8 mouse cellular contexts compared by ENCODE assay signal in the genomic region with DNA sequence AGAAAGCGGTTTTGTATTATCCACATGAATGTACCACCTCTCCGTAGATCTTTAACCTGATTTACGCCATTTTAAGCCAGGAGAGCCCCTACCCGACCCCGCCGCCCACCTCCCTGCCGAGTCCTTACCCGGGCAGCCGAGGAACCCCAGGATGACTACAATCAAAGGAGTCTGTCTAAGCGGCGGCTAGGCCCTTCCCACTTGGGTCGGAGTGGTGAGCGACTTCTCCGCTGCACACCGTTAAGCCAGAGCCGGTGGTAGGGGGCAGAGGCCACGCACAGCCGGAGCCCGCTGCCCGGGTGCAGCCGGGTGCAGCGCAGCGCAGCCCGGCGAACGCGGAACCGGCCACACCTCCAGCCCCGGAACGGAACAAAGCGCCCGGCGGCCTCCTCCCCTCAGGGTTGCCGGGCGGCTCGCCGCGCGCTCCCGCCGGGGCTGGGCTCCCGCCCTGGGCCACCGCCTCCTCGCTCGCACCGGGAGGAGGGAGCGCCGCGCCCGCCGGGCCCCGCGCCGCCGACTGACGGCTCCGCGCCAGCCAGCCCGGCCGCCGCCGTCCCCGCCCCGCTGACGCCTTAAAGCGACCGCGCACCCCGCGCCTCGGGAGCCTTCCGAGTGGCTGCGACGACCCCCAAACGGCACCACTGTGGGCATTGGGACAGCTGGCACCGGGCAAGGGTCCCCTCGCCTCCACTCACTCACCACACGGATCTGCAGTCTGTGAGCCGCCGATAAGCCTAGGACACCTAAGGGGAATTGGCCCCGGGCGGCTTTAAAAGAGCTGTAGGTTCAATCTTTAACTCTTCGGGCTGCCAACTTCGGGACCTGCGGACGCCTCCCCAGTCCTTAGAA. TPM values are rescaled to one million over a fixed set of nuclear protein-coding genes. Genes with fewer than 3 reads are reported as not detected.
A peak's percentile ranks its signal among the peaks of the same experiment; 100 is the strongest.
DNase-seq lines count a peak whose midpoint lies in the region; ATAC-seq and TF ChIP-seq lines count a peak whose summit lies in the region.

No protein-coding gene starts in this region.

- H3K4me3 ChIP-seq in ES-Bruce4 (ENCODE audit: low read depth, low read length), result peak overlapping the region; percentile 69
- H3K4me3 ChIP-seq in forebrain, embryonic 14.5 days (ENCODE audit: low read depth, low read length), result peak overlapping the region; percentile 81
- peak overlapping the region; percentile 70 for H3K4me3 ChIP-seq in lung, embryonic 14.5 days (ENCODE audit: low read depth, low read length)
- H3K4me3 ChIP-seq in olfactory bulb, adult 2 months (ENCODE audit: insufficient read depth, low read depth, low read length), result peak overlapping the region; percentile 78

- peak overlapping the region; percentile 60 for H3K9ac ChIP-seq in ES-Bruce4 (ENCODE audit: low read depth, poor library complexity, severe bottlenecking)
- H3K9ac ChIP-seq in forebrain, embryonic 14.5 days (ENCODE audit: low read length), result peak overlapping the region; percentile 93
- peak overlapping the region; percentile 70 for H3K9ac ChIP-seq in lung, embryonic 14.5 days

- no peak for TF ChIP-seq CTCF in ES-Bruce4 (IDR thresholded peaks at IDR 0.05; ENCODE audit: low read depth, low read length)
- TF ChIP-seq CTCF in lung, embryonic 14.5 days (IDR thresholded peaks at IDR 0.05; ENCODE audit: low read depth), result no peak
- no peak for TF ChIP-seq CTCF in olfactory bulb, adult 2 months (IDR thresholded peaks at IDR 0.05; ENCODE audit: insufficient read depth, low read depth, low read length)

- no peaks in the 10 kb centered on the region for H3K9me3 ChIP-seq in ES-Bruce4 (replicated peaks; ENCODE audit: control insufficient read depth, insufficient read depth, low read length, poor library complexity, severe bottlenecking)
- no peaks in the 10 kb centered on the region for H3K9me3 ChIP-seq in forebrain, embryonic 14.5 days (replicated peaks; ENCODE audit: control insufficient read depth, low read length)
- H3K9me3 ChIP-seq in lung, embryonic 14.5 days (ENCODE audit: low read depth, low read length), result no peaks in the 10 kb centered on the region

- H3K27me3 ChIP-seq in ES-Bruce4 (ENCODE audit: control insufficient read depth, insufficient read depth, low read length, poor library complexity, severe bottlenecking), result 0 out of 2 replicates have a peak, but pooled peaks cover 1% of the 10 kb centered on the region
- H3K27me3 ChIP-seq in forebrain, embryonic 14.5 days (replicated peaks; ENCODE audit: control insufficient read depth, insufficient read depth, low read length), result peaks cover 2% of the 10 kb centered on the region; the same call in 1 of the 2 replicates
- H3K27me3 ChIP-seq in lung, embryonic 14.5 days (ENCODE audit: insufficient read depth, low read length), result peaks cover 18% of the 10 kb centered on the region; the same call in 1 of the 2 replicates

- TF ChIP-seq POLR2A in ES-Bruce4 (IDR thresholded peaks at IDR 0.05; ENCODE audit: insufficient read depth, low read length), result no peak
- TF ChIP-seq POLR2A in olfactory bulb, adult 2 months (IDR thresholded peaks at IDR 0.05; ENCODE audit: insufficient read depth, low read depth, low read length), result peak; percentile 48; the same call in 1 of the 2 replicates

- no peak overlapping the region for H3K27ac ChIP-seq in ES-Bruce4 (ENCODE audit: insufficient read depth, low read length)
- peak overlapping the region; percentile 87 for H3K27ac ChIP-seq in forebrain, embryonic 14.5 days (ENCODE audit: low read depth, low read length)
- peak overlapping the region; percentile 30; the same call in 1 of the 2 replicates for H3K27ac ChIP-seq in lung, embryonic 14.5 days (ENCODE audit: low read depth)
- H3K27ac ChIP-seq in olfactory bulb, adult 2 months (ENCODE audit: insufficient read depth, low read depth, low read length), result peak overlapping the region; percentile 88

- peak; percentile 71 for ATAC-seq in cerebellum, adult (ENCODE audit: insufficient number of reproducible peaks, low FRiP score, low TSS enrichment)
- ATAC-seq in forebrain, embryonic 14.5 days, result peak; percentile 80
- peak; percentile 73 for ATAC-seq in lung, embryonic 14.5 days (ENCODE audit: insufficient read depth)

- H3K4me2 ChIP-seq in forebrain, embryonic 14.5 days (ENCODE audit: low read length), result peak overlapping the region; percentile 84
- peak overlapping the region; percentile 91 for H3K4me2 ChIP-seq in lung, embryonic 14.5 days

- H3K36me3 ChIP-seq in ES-Bruce4 (ENCODE audit: control insufficient read depth, insufficient read depth, low read length, poor library complexity, severe bottlenecking), result no peaks in the 10 kb centered on the region
- H3K36me3 ChIP-seq in forebrain, embryonic 14.5 days (ENCODE audit: control insufficient read depth, insufficient read depth, low read length), result no peaks in the 10 kb centered on the region
- no peaks in the 10 kb centered on the region for H3K36me3 ChIP-seq in lung, embryonic 14.5 days (ENCODE audit: insufficient read depth)

- no peak for TF ChIP-seq EP300 in ES-Bruce4 (IDR thresholded peaks at IDR 0.05; ENCODE audit: insufficient read depth, low read depth, low read length)

- peak; percentile 67 for DNase-seq in forebrain, embryonic 14.5 days (ENCODE audit: low spot score)
- DNase-seq in heart, postnatal 14 days, result peak; percentile 83 to 91
- peak; percentile 81 to 85 for DNase-seq in kidney, postnatal 4 days
- peak; percentile 74 for DNase-seq in lung, embryonic 14.5 days
- DNase-seq in thymus, postnatal 0 days (ENCODE audit: low spot score), result peak; percentile 27

- peaks cover 5% of the 10 kb centered on the region for H3K4me1 ChIP-seq in ES-Bruce4 (ENCODE audit: control insufficient read depth, insufficient read depth, low read length)
- H3K4me1 ChIP-seq in forebrain, embryonic 14.5 days (ENCODE audit: control insufficient read depth, insufficient read depth, low read length), result peaks cover 25% of the 10 kb centered on the region
- H3K4me1 ChIP-seq in lung, embryonic 14.5 days (ENCODE audit: insufficient read depth), result 0 out of 2 replicates have a peak, but pooled peaks cover 3% of the 10 kb centered on the region
- peaks cover 12% of the 10 kb centered on the region for H3K4me1 ChIP-seq in olfactory bulb, adult 2 months (ENCODE audit: control insufficient read depth, insufficient read depth, low read length)

- intact Hi-C loops in heart, postnatal 14 days (cut with DNase I), result loop anchor here (5.0 kb wide), 2 partner anchors 59 to 194 kb away; a partner anchor contains a TSS

- under 1% methylated on average over 59 of the region's 86 CpGs for WGBS in forebrain, embryonic 14.5 days
- under 1% methylated on average over 66 of the region's 86 CpGs for WGBS in lung, embryonic 14.5 days
- WGBS in olfactory bulb, adult 2 months, result 1% methylated on average over 75 of the region's 86 CpGs

RNA-seq across cellular contexts. Expression of a gene that starts 0.8 kb away (rescaled TPM):
- polyA plus RNA-seq in ES-Bruce4 (2011; ENCODE audit: insufficient read depth, insufficient read length, low read depth, missing spikeins), result 6.0 and 7.9 TPM in 2 replicates
- polyA plus RNA-seq in forebrain, embryonic 14.5 days (2014; fragmentation: Nextera tagmentation; extraction: Ambion mirVana), result 51.8 and 56.8 TPM in 2 replicates
- total RNA-seq in heart, postnatal 14 days (2021), result 1 to 10 TPM; 6.8 to 7.5 TPM
- 10.3 and 12.2 TPM in 2 replicates for polyA plus RNA-seq in lung, embryonic 14.5 days (2014; fragmentation: Nextera tagmentation; extraction: Ambion mirVana)
- not detected in 2 replicates for polyA plus RNA-seq in olfactory bulb, adult 2 months (2012; ENCODE audit: insufficient read depth, insufficient read length, low replicate concordance, missing spikeins)
- 11.9 and 14.7 TPM in 2 replicates for polyA plus RNA-seq in thymus, postnatal 0 days (2015; fragmentation: Nextera tagmentation; extraction: Ambion mirVana)

RNA-seq across cellular contexts. Expression of a gene that starts 14.9 kb away (rescaled TPM):
- not detected in 2 replicates for polyA plus RNA-seq in ES-Bruce4 (2011; ENCODE audit: insufficient read depth, insufficient read length, low read depth, missing spikeins)
- 0.54 and 1.5 TPM in 2 replicates for polyA plus RNA-seq in forebrain, embryonic 14.5 days (2014; fragmentation: Nextera tagmentation; extraction: Ambion mirVana)
- total RNA-seq in heart, postnatal 14 days (2021), result under 1 TPM in 1 of 2 experiments, not detected in 1; 0.50 TPM
- 0.26 TPM in 1 of 2 replicates, not detected in the other for polyA plus RNA-seq in lung, embryonic 14.5 days (2014; fragmentation: Nextera tagmentation; extraction: Ambion mirVana)
- polyA plus RNA-seq in olfactory bulb, adult 2 months (2012; ENCODE audit: insufficient read depth, insufficient read length, low replicate concordance, missing spikeins), result not detected in 2 replicates
- polyA plus RNA-seq in thymus, postnatal 0 days (2015; fragmentation: Nextera tagmentation; extraction: Ambion mirVana), result 0.31 and 0.73 TPM in 2 replicates

Comparison
In these comparisons a context has a peak if more than half of its experiments do, and no peak if none do; other contexts are left out.
1. DNase-seq: peak in every context shown above with its lines; median percentile 87 in heart, postnatal 14 days; 83 in kidney, postnatal 4 days; 74 in lung, embryonic 14.5 days; 67 in forebrain, embryonic 14.5 days; 27 in thymus, postnatal 0 days.